Mouse (Mus musculus) stomach, embryonic 16.5 days (tissue): ENCODE data around the gene Otulin. TPM values are rescaled to one million over a fixed set of nuclear protein-coding genes. Genes with fewer than 3 reads are reported as not detected.

Source experiments
- ATAC-seq: fragments of 200-750 bp; cut with Nextera tagmentation; 2 replicates; pipeline ENCODE4 v1.8.0; 2017; ENCODE audit warnings: moderate number of reproducible peaks, moderate TSS enrichment; ENCODE audit not compliant: insufficient read depth, low FRiP score
- H3K27ac ChIP-seq: fragments of 300-500 bp; sonication (generic); 2 replicates; pipeline ENCODE4 v1.5.1; 2014; ENCODE audit warnings: low read length
- H3K27me3 ChIP-seq: fragments of 300-500 bp; sonication (generic); 2 replicates; pipeline ENCODE4 v1.6.1; 2014; ENCODE audit warnings: low read length, control low read depth, mixed read lengths; ENCODE audit not compliant: control insufficient read depth, insufficient read depth
- H3K36me3 ChIP-seq: fragments of 300-500 bp; sonication (generic); 2 replicates; pipeline ENCODE4 v1.6.1; 2014; ENCODE audit warnings: low read length; ENCODE audit not compliant: control insufficient read depth, insufficient read depth
- H3K4me1 ChIP-seq: fragments of 300-500 bp; sonication (generic); 2 replicates; pipeline ENCODE4 v1.6.1; 2014; ENCODE audit warnings: low read length, control low read depth, mixed read lengths; ENCODE audit not compliant: control insufficient read depth, insufficient read depth
- H3K4me2 ChIP-seq: fragments of 300-500 bp; sonication (generic); 2 replicates; pipeline ENCODE4 v1.6.1; 2014; ENCODE audit warnings: low read depth, low read length, mixed read lengths
- H3K4me3 ChIP-seq: fragments of 300-500 bp; sonication (generic); replicated peaks from 2 replicates; pipeline ENCODE4 v1.5.1; 2014; ENCODE audit warnings: mild to moderate bottlenecking, low read length
- H3K9ac ChIP-seq: fragments of 300-500 bp; sonication (generic); 2 replicates; pipeline ENCODE4 v1.6.1; 2014; ENCODE audit warnings: low read length
- H3K9me3 ChIP-seq: fragments of 300-500 bp; sonication (generic); replicated peaks from 2 replicates; pipeline ENCODE4 v1.6.1; 2016; ENCODE audit warnings: low read length, control low read depth; ENCODE audit not compliant: control insufficient read depth
- WGBS: fragments of 180-500 bp; shearing (Covaris S2); extraction: QIAGEN DNeasy Blood & Tissue Kit; methylation state at CpG from one replicate; pipeline ENCODE4 v1.1.7; 2014; 5-methylcytosine and 5-hydroxymethylcytosine counted together
- polyA plus RNA-seq: library from polyadenylated mRNA; unstranded; fragments of >200 nt; fragmentation: Nextera tagmentation; extraction: Ambion mirVana; gene quantifications from 2 replicates; pipeline ENCODE4 v1.2.1, GENCODE M21; 2015

Gene Otulin
- polyA plus RNA-seq, 1 experiment from 2014 or later = 11.0 TPM

GRCm38 (mm10) chr15:27625014-27625889 is 5.2 kb downstream of the Otulin start:
- WGBS = 91% methylated on average over 13 of the region's 13 CpGs
- Histone ChIP-seq H3K4me3 (no peak overlapping the region), H3K27ac (no peak overlapping the region), H3K9ac (no peak overlapping the region), H3K9me3 (no peaks in the 10 kb centered on the region), H3K4me1 (peaks cover 21% of the 10 kb centered on the region), H3K36me3 (peaks cover 3% of the 10 kb centered on the region; the same call in 1 of the 2 replicates), H3K4me2 (no peak overlapping the region), H3K27me3 (no peaks in the 10 kb centered on the region)
- ATAC-seq = no peak

GRCm38 (mm10) chr15:27623286-27623685 is 7.2 kb downstream of the Otulin start:
- ATAC-seq = no peak
- 76% methylated on average over 6 of the region's 6 CpGs for WGBS
- Histone ChIP-seq H3K36me3 (peaks cover 3% of the 10 kb centered on the region; the same call in 1 of the 2 replicates), H3K4me2 (no peak overlapping the region), H3K27me3 (no peaks in the 10 kb centered on the region), H3K4me3 (no peak overlapping the region), H3K9me3 (no peaks in the 10 kb centered on the region), H3K4me1 (peaks cover 8% of the 10 kb centered on the region), H3K9ac (no peak overlapping the region), H3K27ac (no peak overlapping the region)

GRCm38 (mm10) chr15:27620475-27621185 is 9.9 kb downstream of the Otulin start:
- no peak overlapping the region for H3K4me2 ChIP-seq
- H3K27ac ChIP-seq = no peak overlapping the region
- no peak overlapping the region for H3K4me3 ChIP-seq
- no peaks in the 10 kb centered on the region for H3K9me3 ChIP-seq
- peaks cover 4% of the 10 kb centered on the region for H3K36me3 ChIP-seq
- H3K4me1 ChIP-seq = peaks cover 3% of the 10 kb centered on the region; the same call in 1 of the 2 replicates
- WGBS = 82% methylated on average over 6 of the region's 6 CpGs
- H3K9ac ChIP-seq = no peak overlapping the region
- H3K27me3 ChIP-seq = no peaks in the 10 kb centered on the region
- ATAC-seq = no peak

- Histone ChIP-seq H3K9ac (no peak overlapping the region), H3K9me3 (no peaks in the 10 kb centered on the region), H3K4me2 (no peak overlapping the region), H3K4me1 (peaks cover 3% of the 10 kb centered on the region; the same call in 1 of the 2 replicates), H3K27ac (no peak overlapping the region), H3K36me3 (peaks cover 8% of the 10 kb centered on the region), H3K4me3 (no peak overlapping the region), H3K27me3 (no peaks in the 10 kb centered on the region)
- peak; percentile 64 for ATAC-seq
- 58% methylated on average over 3 of the region's 3 CpGs for WGBS
Measured at GRCm38 (mm10) chr15:27619683-27620082, 10.8 kb downstream of the Otulin start.

GRCm38 (mm10) chr15:27618778-27619533 is 11.5 kb downstream of the Otulin start:
- H3K4me2 ChIP-seq = no peak overlapping the region
- no peaks in the 10 kb centered on the region for H3K9me3 ChIP-seq
- H3K36me3 ChIP-seq = peaks cover 8% of the 10 kb centered on the region
- WGBS = 65% methylated on average over 6 of the region's 6 CpGs
- no peak overlapping the region for H3K9ac ChIP-seq
- no peak overlapping the region for H3K27ac ChIP-seq
- ATAC-seq = no peak
- H3K4me3 ChIP-seq = no peak overlapping the region
- no peaks in the 10 kb centered on the region for H3K27me3 ChIP-seq
- H3K4me1 ChIP-seq = peaks cover 1% of the 10 kb centered on the region; the same call in 1 of the 2 replicates

- Histone ChIP-seq H3K4me2 (no peak overlapping the region), H3K36me3 (peaks cover 8% of the 10 kb centered on the region; the same call in 1 of the 2 replicates), H3K27ac (no peak overlapping the region), H3K27me3 (no peaks in the 10 kb centered on the region), H3K4me3 (no peak overlapping the region), H3K4me1 (no peaks in the 10 kb centered on the region; the same call in 1 of the 2 replicates), H3K9ac (no peak overlapping the region), H3K9me3 (no peaks in the 10 kb centered on the region)
- WGBS = 67% methylated on average over 3 of the region's 3 CpGs
- no peak for ATAC-seq
Measured at GRCm38 (mm10) chr15:27617227-27617626, 13.3 kb downstream of the Otulin start.

GRCm38 (mm10) chr15:27616159-27616558 is 14.3 kb downstream of the Otulin start:
- no peak overlapping the region for H3K4me3 ChIP-seq
- H3K9me3 ChIP-seq = no peaks in the 10 kb centered on the region
- no peak overlapping the region for H3K27ac ChIP-seq
- ATAC-seq = no peak
- 77% methylated on average over 4 of the region's 4 CpGs for WGBS
- no peak overlapping the region for H3K4me2 ChIP-seq
- H3K36me3 ChIP-seq = peaks cover 8% of the 10 kb centered on the region; the same call in 1 of the 2 replicates
- no peaks in the 10 kb centered on the region for H3K27me3 ChIP-seq
- no peak overlapping the region for H3K9ac ChIP-seq
- H3K4me1 ChIP-seq = no peaks in the 10 kb centered on the region; the same call in 1 of the 2 replicates

- no peaks in the 10 kb centered on the region for H3K27me3 ChIP-seq
- no peak overlapping the region for H3K27ac ChIP-seq
- peaks cover 8% of the 10 kb centered on the region; the same call in 1 of the 2 replicates for H3K36me3 ChIP-seq
- 89% methylated on average over 4 of the region's 4 CpGs for WGBS
- no peaks in the 10 kb centered on the region for H3K9me3 ChIP-seq
- H3K9ac ChIP-seq = no peak overlapping the region
- no peaks in the 10 kb centered on the region; the same call in 1 of the 2 replicates for H3K4me1 ChIP-seq
- H3K4me3 ChIP-seq = no peak overlapping the region
- no peak; the same call in 1 of the 2 replicates for ATAC-seq
- H3K4me2 ChIP-seq = no peak overlapping the region
Measured at GRCm38 (mm10) chr15:27613255-27613654, 17.2 kb downstream of the Otulin start.
